Mouse (Mus musculus) forebrain, embryonic 14.5 days (tissue): ENCODE results near the gene Wdfy4. TPM values are rescaled to one million over a fixed set of nuclear protein-coding genes. Genes with fewer than 3 reads are reported as not detected.

Experiments used
- ATAC-seq: fragments of 200-750 bp; cut with Nextera tagmentation; 2 replicates; pipeline ENCODE4 v1.8.0; 2017; ENCODE audit warnings: mild to moderate bottlenecking, moderate library complexity
- DNase-seq: peaks from one replicate; pipeline ENCODE4 v3.0.0-alpha.2; 2015; ENCODE audit warnings: low spot score
- H3K27ac ChIP-seq: fragments of 300-500 bp; sonication (generic); 2 replicates; pipeline ENCODE4 v1.5.1; 2014; ENCODE audit warnings: low read depth, mild to moderate bottlenecking, control low read depth, low read length, moderate library complexity
- H3K27me3 ChIP-seq: fragments of 300-500 bp; sonication (generic); replicated peaks from 2 replicates; pipeline ENCODE4 v1.6.1; 2014; ENCODE audit warnings: low read length, control low read depth, mixed read lengths; ENCODE audit not compliant: control insufficient read depth, insufficient read depth
- H3K36me3 ChIP-seq: fragments of 300-500 bp; sonication (generic); 2 replicates; pipeline ENCODE4 v1.6.1; 2014; ENCODE audit warnings: low read length, control low read depth; ENCODE audit not compliant: control insufficient read depth, insufficient read depth
- H3K4me1 ChIP-seq: fragments of 300-500 bp; sonication (generic); 2 replicates; pipeline ENCODE4 v1.6.1; 2014; ENCODE audit warnings: antibody characterized with exemption, low read length, control low read depth; ENCODE audit not compliant: control insufficient read depth, insufficient read depth
- H3K4me2 ChIP-seq: fragments of 300-500 bp; sonication (generic); 2 replicates; pipeline ENCODE4 v1.6.1; 2014; ENCODE audit warnings: mild to moderate bottlenecking, control low read depth, low read length
- H3K4me3 ChIP-seq: fragments of 300-500 bp; sonication (generic); 2 replicates; pipeline ENCODE4 v1.5.1; 2014; ENCODE audit warnings: low read depth, low read length, control low read depth
- H3K9ac ChIP-seq: fragments of 300-500 bp; sonication (generic); 2 replicates; pipeline ENCODE4 v1.6.1; 2014; ENCODE audit warnings: mild to moderate bottlenecking, low read length, control low read depth, moderate library complexity
- H3K9me3 ChIP-seq: fragments of 300-500 bp; sonication (generic); replicated peaks from 2 replicates; pipeline ENCODE4 v1.6.1; 2016; ENCODE audit warnings: low read length, control low read depth, mixed read lengths; ENCODE audit not compliant: control insufficient read depth
- WGBS: fragments of 180-500 bp; shearing (Covaris S2); extraction: QIAGEN DNeasy Blood & Tissue Kit; methylation state at CpG from one replicate; pipeline ENCODE4 v1.1.7; 2014; 5-methylcytosine and 5-hydroxymethylcytosine counted together
- polyA plus RNA-seq: library from polyadenylated mRNA; unstranded; fragments of >200 nt; fragmentation: Nextera tagmentation; extraction: Ambion mirVana; gene quantifications from 2 replicates; pipeline ENCODE4 v1.2.1, GENCODE M21; 2014

Wdfy4 gene
- polyA plus RNA-seq, result 0.09 and 0.11 TPM in 2 replicates

GRCm38 (mm10) chr14:33185068-33185800 is at the start of gene Wdfy4:
Gene Wdfy4, minus strand, starts transcription at chr14:33185508.
- Histone ChIP-seq H3K27me3 (no peaks in the 10 kb centered on the region), H3K4me3 (no peak within 1 kb of the TSS), H3K4me1 (no peaks in the 10 kb centered on the region), H3K4me2 (no peak within 1 kb of the TSS), H3K9ac (no peak within 1 kb of the TSS), H3K27ac (no peak within 1 kb of the TSS), H3K9me3 (no peaks in the 10 kb centered on the region), H3K36me3 (no peaks in the 10 kb centered on the region)
- no peak for DNase-seq
- no peak for ATAC-seq
- 89% methylated on average over 11 of the region's 11 CpGs for WGBS

- Histone ChIP-seq H3K4me2 (no peak overlapping the region), H3K9me3 (no peaks in the 10 kb centered on the region), H3K36me3 (no peaks in the 10 kb centered on the region), H3K27ac (no peak overlapping the region), H3K9ac (no peak overlapping the region), H3K4me3 (no peak overlapping the region), H3K4me1 (no peaks in the 10 kb centered on the region), H3K27me3 (no peaks in the 10 kb centered on the region)
- WGBS, result 89% methylated on average over 5 of the region's 5 CpGs
- DNase-seq (no peak), ATAC-seq (no peak)
These were observed 46.7 kb upstream of the Wdfy4 start for GRCm38 (mm10) chr14:33232048-33232447.

GRCm38 (mm10) chr14:33231311-33231710 is 46.0 kb upstream of the Wdfy4 start:
- no peak for ATAC-seq
- no peaks in the 10 kb centered on the region for H3K27me3 ChIP-seq
- no peaks in the 10 kb centered on the region for H3K36me3 ChIP-seq
- H3K4me1 ChIP-seq, result no peaks in the 10 kb centered on the region
- H3K4me2 ChIP-seq, result no peak overlapping the region
- H3K9ac ChIP-seq, result no peak overlapping the region
- H3K9me3 ChIP-seq, result no peaks in the 10 kb centered on the region
- WGBS, result 90% methylated on average over 3 of the region's 3 CpGs
- no peak overlapping the region for H3K27ac ChIP-seq
- H3K4me3 ChIP-seq, result no peak overlapping the region
- no peak for DNase-seq

- Histone ChIP-seq H3K27ac (no peak overlapping the region), H3K9ac (no peak overlapping the region), H3K9me3 (no peaks in the 10 kb centered on the region), H3K4me2 (no peak overlapping the region), H3K36me3 (no peaks in the 10 kb centered on the region), H3K4me3 (no peak overlapping the region), H3K27me3 (no peaks in the 10 kb centered on the region), H3K4me1 (no peaks in the 10 kb centered on the region)
- DNase-seq (no peak), ATAC-seq (no peak)
- 86% methylated on average over 4 of the region's 4 CpGs for WGBS
These were observed 45.4 kb upstream of the Wdfy4 start for GRCm38 (mm10) chr14:33230672-33231071.

- H3K36me3 ChIP-seq, result no peaks in the 10 kb centered on the region
- 87% methylated on average over 4 of the region's 4 CpGs for WGBS
- DNase-seq, result no peak
- no peaks in the 10 kb centered on the region for H3K27me3 ChIP-seq
- H3K9me3 ChIP-seq, result no peaks in the 10 kb centered on the region
- H3K27ac ChIP-seq, result no peak overlapping the region
- no peaks in the 10 kb centered on the region for H3K4me1 ChIP-seq
- H3K4me3 ChIP-seq, result no peak overlapping the region
- no peak for ATAC-seq
- H3K4me2 ChIP-seq, result no peak overlapping the region
- H3K9ac ChIP-seq, result no peak overlapping the region
These were observed 39.9 kb upstream of the Wdfy4 start for GRCm38 (mm10) chr14:33225235-33225634.

- Histone ChIP-seq H3K4me3 (no peak overlapping the region), H3K9ac (no peak overlapping the region), H3K4me1 (no peaks in the 10 kb centered on the region), H3K36me3 (no peaks in the 10 kb centered on the region), H3K27ac (no peak overlapping the region), H3K27me3 (0 out of 2 replicates have a peak, but pooled peaks cover 7% of the 10 kb centered on the region), H3K4me2 (no peak overlapping the region), H3K9me3 (no peaks in the 10 kb centered on the region)
- no peak for ATAC-seq
- 85% methylated on average over 19 of the region's 19 CpGs for WGBS
- DNase-seq, result peak; percentile 6
These were observed 31.3 kb upstream of the Wdfy4 start for GRCm38 (mm10) chr14:33216343-33217208.

- DNase-seq (no peak), ATAC-seq (no peak)
- Histone ChIP-seq H3K4me2 (no peak overlapping the region), H3K9ac (no peak overlapping the region), H3K36me3 (no peaks in the 10 kb centered on the region), H3K4me1 (no peaks in the 10 kb centered on the region), H3K27me3 (0 out of 2 replicates have a peak, but pooled peaks cover 7% of the 10 kb centered on the region), H3K9me3 (no peaks in the 10 kb centered on the region), H3K4me3 (no peak overlapping the region), H3K27ac (no peak overlapping the region)
- WGBS, result 74% methylated on average over 1 of the region's 1 CpGs
These were observed 29.9 kb upstream of the Wdfy4 start for GRCm38 (mm10) chr14:33215163-33215562.

- H3K4me2 ChIP-seq, result no peak overlapping the region
These were observed 29.4 kb upstream of the Wdfy4 start for GRCm38 (mm10) chr14:33214767-33215128.

More at GRCm38 (mm10) chr14:33214767-33215128, 29.4 kb upstream of the Wdfy4 start:
- Histone ChIP-seq H3K4me3 (no peak overlapping the region), H3K27ac (no peak overlapping the region), H3K27me3 (0 out of 2 replicates have a peak, but pooled peaks cover 7% of the 10 kb centered on the region), H3K36me3 (no peaks in the 10 kb centered on the region), H3K9me3 (no peaks in the 10 kb centered on the region), H3K4me1 (no peaks in the 10 kb centered on the region), H3K9ac (no peak overlapping the region)
- WGBS, result 18% methylated on average over 4 of the region's 4 CpGs
- DNase-seq (no peak), ATAC-seq (no peak)
